Mouse (Mus musculus) urinary bladder, postnatal 14 days (tissue): Measurements from ENCODE around the gene Mras.
A peak's percentile ranks its signal among the peaks of the same experiment; 100 is the strongest.

Source experiments
- DNase-seq: peaks from one replicate; pipeline ENCODE4 v3.0.0; 2021; ENCODE audit warnings: low spot score

Mras gene

GRCm38 (mm10) chr9:99437031-99437764 lies at the start of gene Mras:
Mras (minus strand) TSS chr9:99437381.
- no peak for DNase-seq

GRCm38 (mm10) chr9:99485144-99485543 lies 48.0 kb upstream of the Mras start:
- no peak for DNase-seq

- DNase-seq, result no peak
These were observed 47.5 kb upstream of the Mras start for GRCm38 (mm10) chr9:99484632-99485031.

GRCm38 (mm10) chr9:99483191-99483590 lies 46.0 kb upstream of the Mras start:
- DNase-seq, result no peak

- DNase-seq, result no peak
These were observed 43.6 kb upstream of the Mras start for GRCm38 (mm10) chr9:99480764-99481163.

- DNase-seq, result peak; percentile 54
These were observed 42.1 kb upstream of the Mras start for GRCm38 (mm10) chr9:99479181-99479711.

- no peak for DNase-seq
These were observed 34.2 kb upstream of the Mras start for GRCm38 (mm10) chr9:99471334-99471733.

- no peak for DNase-seq
These were observed 33.3 kb upstream of the Mras start for GRCm38 (mm10) chr9:99470347-99471092.

- DNase-seq, result peak; percentile 38
These were observed 32.6 kb upstream of the Mras start for GRCm38 (mm10) chr9:99469681-99470273.

GRCm38 (mm10) chr9:99468572-99468971 lies 31.4 kb upstream of the Mras start:
- no peak for DNase-seq

- DNase-seq, result no peak
These were observed 27.7 kb upstream of the Mras start for GRCm38 (mm10) chr9:99464876-99465275.

- no peak for DNase-seq
These were observed 22.5 kb upstream of the Mras start for GRCm38 (mm10) chr9:99459730-99460129.

GRCm38 (mm10) chr9:99458529-99459208 lies 21.5 kb upstream of the Mras start:
- DNase-seq, result peak; percentile 66

GRCm38 (mm10) chr9:99454211-99454610 lies 17.0 kb upstream of the Mras start:
- DNase-seq, result no peak

- DNase-seq, result peak; percentile 20
These were observed 14.0 kb upstream of the Mras start, which contains the start of gene Nme9 for GRCm38 (mm10) chr9:99451161-99451560. Nme9 (plus strand) TSS chr9:99451475.

GRCm38 (mm10) chr9:99449886-99450647 lies 12.9 kb upstream of the Mras start:
- peak; percentile 25 for DNase-seq

- no peak for DNase-seq
These were observed 10.1 kb upstream of the Mras start for GRCm38 (mm10) chr9:99447323-99447722.

GRCm38 (mm10) chr9:99446259-99446658 lies 9.1 kb upstream of the Mras start:
- DNase-seq, result no peak

- DNase-seq, result peak; percentile 35
These were observed 7.5 kb upstream of the Mras start for GRCm38 (mm10) chr9:99444590-99445178.

- no peak for DNase-seq
These were observed 4.7 kb upstream of the Mras start for GRCm38 (mm10) chr9:99441647-99442433.
